Mouse (Mus musculus) G1E (cell line): ENCODE results near the gene Ephb3.

Source experiments
- CTCF ChIP-seq: IDR thresholded peaks from 2 replicates; pipeline ENCODE4 v1.5.1; 2012; ENCODE audit warnings: low read depth, low read length, inconsistent platforms, mixed read lengths
- GATA1 ChIP-seq: IDR thresholded peaks from 2 replicates; pipeline ENCODE4 v1.6.1; 2012; ENCODE audit warnings: borderline replicate concordance, low read length, inconsistent platforms, mixed read lengths
- GATA2 ChIP-seq: IDR thresholded peaks from 2 replicates; pipeline ENCODE4 v1.6.1; 2012; ENCODE audit warnings: low read depth, low read length, inconsistent platforms, borderline replicate concordance
- POLR2AphosphoS5 ChIP-seq: IDR thresholded peaks from 2 replicates; pipeline ENCODE4 v1.6.1; 2012; ENCODE audit warnings: low read depth, low read length, inconsistent platforms; ENCODE audit not compliant: insufficient replicate concordance
- TAL1 ChIP-seq: conservative IDR thresholded peaks from 2 replicates; pipeline ENCODE4 v1.6.1; 2012; ENCODE audit warnings: low read depth, low read length, inconsistent platforms, mixed read lengths

- TF ChIP-seq GATA1, result no peak
- no peak for TF ChIP-seq TAL1
- TF ChIP-seq CTCF, result no peak
- no peak for TF ChIP-seq GATA2
- TF ChIP-seq POLR2AphosphoS5, result no peak
Observed at GRCm38 (mm10) chr16:21265417-21265816, 60.9 kb downstream of the Ephb3 start.
